Mouse (Mus musculus) liver, postnatal 0 days (tissue): ENCODE results near the gene Pla2g3.

Experiments used
- CTCF ChIP-seq: sonication (generic); IDR thresholded peaks from 2 replicates; pipeline ENCODE4 v1.5.1; 2016; ENCODE audit warnings: antibody characterized with exemption, low read depth
- EP300 ChIP-seq: IDR thresholded peaks from 2 replicates; pipeline ENCODE4 v1.6.1; 2016; ENCODE audit warnings: antibody characterized with exemption, low read depth, mild to moderate bottlenecking

DNA sequence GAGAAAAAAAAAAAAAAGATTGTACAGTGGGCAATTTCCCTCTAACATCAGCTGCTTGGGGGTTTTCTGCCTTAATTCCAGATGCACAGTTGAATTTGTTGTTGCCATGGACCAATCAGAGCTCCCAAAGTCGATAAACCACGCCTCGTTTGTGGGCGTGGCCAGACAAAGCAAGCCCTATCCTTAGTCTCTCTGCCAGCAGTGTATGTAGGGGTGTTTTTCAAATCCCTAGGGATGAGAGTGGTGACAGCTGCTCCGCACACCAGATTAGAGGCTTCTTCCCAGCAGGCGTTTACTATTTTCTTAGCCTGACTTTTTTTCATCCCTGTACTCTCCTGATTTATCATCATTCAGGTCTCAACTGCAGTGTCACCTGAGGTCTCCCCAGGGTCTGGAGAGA lies 59.9 kb downstream of the Pla2g3 start:
- TF ChIP-seq CTCF (no peak), EP300 (no peak)
